Mouse (Mus musculus): ENCODE measurements around the gene Stat4. TPM values are rescaled to one million over a fixed set of nuclear protein-coding genes. Genes with fewer than 3 reads are reported as not detected.

Stat4 gene
- total and polyA plus RNA-seq, 3 experiments: 11.4 to 17.5 (median 16.7) TPM

- TF ChIP-seq ZKSCAN1 (IDR thresholded peaks at IDR 0.05; ENCODE audit: borderline replicate concordance, low read depth, low read length) (no peak), GABPA (IDR thresholded peaks at IDR 0.05; ENCODE audit: insufficient replicate concordance, low read depth, low read length) (no peak), TBP (conservative IDR thresholded peaks at IDR 0.05; ENCODE audit: low read depth, low read length) (no peak), ZC3H11A (IDR thresholded peaks at IDR 0.05; ENCODE audit: low read depth, low read length) (peak; percentile 86), ZNF384 (IDR thresholded peaks at IDR 0.05; ENCODE audit: low read depth, low read length) (no peak), PAX5 (IDR thresholded peaks at IDR 0.05; ENCODE audit: low read length) (no peak), ZMIZ1 (IDR thresholded peaks at IDR 0.05; ENCODE audit: low read depth, low read length) (no peak), USF1 (IDR thresholded peaks at IDR 0.05; ENCODE audit: low read depth, low read length) (no peak), BHLHE40 (IDR thresholded peaks at IDR 0.05; ENCODE audit: low read depth, low read length) (no peak), KAT2A (IDR thresholded peaks at IDR 0.05; ENCODE audit: insufficient replicate concordance, low read length) (no peak), CHD1 (IDR thresholded peaks at IDR 0.05; ENCODE audit: low read depth, low read length) (no peak), POLR2AphosphoS2 (IDR thresholded peaks at IDR 0.05; ENCODE audit: low read depth, low read length) (no peak), TCF12 (IDR thresholded peaks at IDR 0.05; ENCODE audit: low read depth, low read length) (no peak), MAX (IDR thresholded peaks at IDR 0.05; ENCODE audit: low read length) (no peak), EP300 (IDR thresholded peaks at IDR 0.05; ENCODE audit: low read length) (no peak), E2F4 (IDR thresholded peaks at IDR 0.05; ENCODE audit: insufficient replicate concordance, low read depth, low read length) (no peak)
These were observed 17.1 kb downstream of the Stat4 start (continued) for GRCm38 (mm10) chr1:52004096-52004495.

GRCm38 (mm10) chr1:52008443-52008842 is 21.5 kb downstream of the Stat4 start:
- in situ Hi-C loops (cut with MboI; ENCODE audit: low pct_ligation_motif_present, low pct_unique_long_range_greater_than_20kb, low sequenced_read_pairs) (loop anchor here (5.0 to 10.0 kb wide), 2 partner anchors 66 to 89 kb away; no protein-coding TSS in a partner anchor), dilution Hi-C loops (cut with MboI; ENCODE audit: extremely low pct_ligation_motif_present, extremely low pct_unique_long_range_greater_than_20kb, low sequenced_read_pairs) (no loop called here)
- H3K27ac ChIP-seq (ENCODE audit: insufficient read depth, low read depth): no peak overlapping the region
- no peaks in the 10 kb centered on the region for H3K9me3 ChIP-seq (replicated peaks; ENCODE audit: low read length)
- peak overlapping the region; percentile 50 to 67 (median 55) for H3K4me3 ChIP-seq (replicated peaks in 1 of 3; ENCODE audit: low read depth in 2 of 3, low read length in 2 of 3, poor library complexity in 1 of 3)
- TF ChIP-seq USF1 (IDR thresholded peaks at IDR 0.05; ENCODE audit: low read depth, low read length) (no peak), USF2 (conservative IDR thresholded peaks at IDR 0.05; ENCODE audit: low read depth, low read length) (no peak), GABPA (IDR thresholded peaks at IDR 0.05; ENCODE audit: insufficient replicate concordance, low read depth, low read length) (no peak), MAX (IDR thresholded peaks at IDR 0.05; ENCODE audit: low read length) (no peak), RCOR1 (conservative IDR thresholded peaks at IDR 0.05; ENCODE audit: low read depth, low read length) (no peak), NRF1 (IDR thresholded peaks at IDR 0.05; ENCODE audit: low read depth, low read length) (no peak), RAD21 (IDR thresholded peaks at IDR 0.05; ENCODE audit: low read depth, low read length) (no peak), BHLHE40 (IDR thresholded peaks at IDR 0.05; ENCODE audit: low read depth, low read length) (no peak), ZMIZ1 (IDR thresholded peaks at IDR 0.05; ENCODE audit: low read depth, low read length) (peak; percentile 21; the same call in 1 of the 2 replicates), EP300 (IDR thresholded peaks at IDR 0.05; ENCODE audit: low read length) (peak; percentile 22; the same call in 1 of the 2 replicates), MAFK (IDR thresholded peaks at IDR 0.05; ENCODE audit: insufficient replicate concordance, low read length) (no peak), SMC3 (IDR thresholded peaks at IDR 0.05; ENCODE audit: low read depth, low read length) (no peak), ZC3H11A (IDR thresholded peaks at IDR 0.05; ENCODE audit: low read depth, low read length) (no peak), POLR2A (IDR thresholded peaks at IDR 0.05; ENCODE audit: low read depth, low read length) (peak; percentile 55; the same call in 1 of the 2 replicates), UBTF (IDR thresholded peaks at IDR 0.05; ENCODE audit: low read depth, low read length) (no peak), JUN (IDR thresholded peaks at IDR 0.05; ENCODE audit: insufficient read depth, low read depth, low read length) (no peak), ETS1 (conservative IDR thresholded peaks at IDR 0.05; ENCODE audit: low read depth, low read length) (peak; percentile 40; the same call in 1 of the 2 replicates), MYC (IDR thresholded peaks at IDR 0.05; ENCODE audit: low read depth, low read length) (no peak), E2F4 (IDR thresholded peaks at IDR 0.05; ENCODE audit: insufficient replicate concordance, low read depth, low read length) (no peak), JUND (conservative IDR thresholded peaks at IDR 0.05; ENCODE audit: low read depth, low read length) (no peak), TBP (conservative IDR thresholded peaks at IDR 0.05; ENCODE audit: low read depth, low read length) (0 out of 2 replicates have a peak, but pooled peaks have one; percentile 61), KAT2A (IDR thresholded peaks at IDR 0.05; ENCODE audit: insufficient replicate concordance, low read length) (0 out of 2 replicates have a peak, but pooled peaks have one; percentile 49), MXI1 (IDR thresholded peaks at IDR 0.05; ENCODE audit: low read depth, low read length) (no peak), CTCF (conservative IDR thresholded peaks at IDR 0.05 in 1 of 2, IDR thresholded peaks at IDR 0.05 in 1 of 2; ENCODE audit: low read depth in 2 of 2, low read length in 2 of 2) (no peak), ELF1 (IDR thresholded peaks at IDR 0.05; ENCODE audit: low read depth, low read length) (0 out of 2 replicates have a peak, but pooled peaks have one; percentile 32), TCF12 (IDR thresholded peaks at IDR 0.05; ENCODE audit: low read depth, low read length) (peak; percentile 63), MEF2A (IDR thresholded peaks at IDR 0.05; ENCODE audit: borderline replicate concordance, low read depth, low read length) (no peak; the same call in 1 of the 2 replicates)
- peaks cover 13 to 32% of the 10 kb centered on the region in 2 experiments for H3K4me1 ChIP-seq (ENCODE audit: control insufficient read depth in 1 of 2, insufficient read depth in 2 of 2)
- peak overlapping the region; percentile 94 for H3K4me2 ChIP-seq (ENCODE audit: insufficient read depth, low read depth, poor library complexity, severe bottlenecking)
- peak overlapping the region; percentile 81 for H3K9ac ChIP-seq (ENCODE audit: insufficient read depth, low read depth)
- peak; percentile 77 for DNase-seq (ENCODE audit: extremely low read depth)
- peaks cover 2 to 8% of the 10 kb centered on the region in 2 experiments for H3K36me3 ChIP-seq (replicated peaks in 1 of 2; ENCODE audit: control insufficient read depth in 1 of 2, insufficient read depth in 1 of 2, low read length in 1 of 2)
- H3K27me3 ChIP-seq (replicated peaks): no peaks in the 10 kb centered on the region
- no peaks in the 10 kb centered on the region; the same call in 1 of the 2 replicates for H3K79me2 ChIP-seq (replicated peaks; ENCODE audit: control insufficient read depth, extremely low read depth, insufficient read depth, poor library complexity, severe bottlenecking)
